Mouse (Mus musculus): ENCODE measurements around the gene Itprid1. TPM values are rescaled to one million over a fixed set of nuclear protein-coding genes. Genes with fewer than 3 reads are reported as not detected.

The Itprid1 gene
- not detected for total RNA-seq (2023)

GRCm38 (mm10) chr6:55836650-55837320 lies at the start of gene Itprid1:
Gene Itprid1 (plus strand): TSS chr6:55836895.

GRCm38 (mm10) chr6:56017291-56017994 lies 180.7 kb downstream of the Itprid1 start, which contains the start of gene Ppp1r17:
Gene Ppp1r17 (plus strand): TSS chr6:56017497.

Other genes with a start within 250 kb of the Itprid1 start
- gene Neurod6, start 155.6 kb upstream of the Itprid1 start, total RNA-seq (2023): not detected
- gene Ppp1r17, start 180.6 kb downstream of the Itprid1 start, total RNA-seq (2023): not detected

Data from monocyte, adult 59 days (primary cell).